Comparison of ENCODE assay signal across 12 mouse cellular contexts in genomic region chr7:142025196-142025595, GRCm38 (mm10). TPM values are rescaled to one million over a fixed set of nuclear protein-coding genes. Genes with fewer than 3 reads are reported as not detected.
A peak's percentile ranks its signal among the peaks of the same experiment; 100 is the strongest.
DNase-seq lines count a peak whose midpoint lies in the region; ATAC-seq and TF ChIP-seq lines count a peak whose summit lies in the region.
"Had no signal": no experiment of that assay in that cellular context is flagged by ENCODE, and none has a peak within 500 bp of the region (broad histone marks: within the 10 kb centered on the region; RNA-seq: fewer than 3 reads in every experiment).

No protein-coding gene starts in this region.

- no peak for ATAC-seq in hindbrain, embryonic 13.5 days (ENCODE audit: low FRiP score)
- no peak for ATAC-seq in midbrain, embryonic 11.5 days (ENCODE audit: low FRiP score)
- no peak for ATAC-seq in midbrain, embryonic 15.5 days (replicated peaks)
- no peak for ATAC-seq in stomach, postnatal 0 days (ENCODE audit: low FRiP score, low TSS enrichment)

- WGBS in hindbrain, embryonic 13.5 days = 53% methylated on average over 2 of the region's 2 CpGs
- WGBS in hindbrain, embryonic 10.5 days = 84% methylated on average over 2 of the region's 2 CpGs
- WGBS in midbrain, embryonic 11.5 days = 97% methylated on average over 2 of the region's 2 CpGs
- 72% methylated on average over 2 of the region's 2 CpGs for WGBS in midbrain, embryonic 15.5 days
- WGBS in stomach, postnatal 0 days = 40% methylated on average over 2 of the region's 2 CpGs

- no peaks in the 10 kb centered on the region for H3K9me3 ChIP-seq in hindbrain, embryonic 13.5 days
- H3K9me3 ChIP-seq in hindbrain, embryonic 10.5 days = no peaks in the 10 kb centered on the region
- no peaks in the 10 kb centered on the region for H3K9me3 ChIP-seq in midbrain, embryonic 11.5 days (ENCODE audit: control insufficient read depth, low read length)
- H3K9me3 ChIP-seq in midbrain, embryonic 15.5 days = no peaks in the 10 kb centered on the region
- H3K9me3 ChIP-seq in stomach, postnatal 0 days (ENCODE audit: control insufficient read depth, low read length) = no peaks in the 10 kb centered on the region
- H3K9me3 ChIP-seq: midbrain, embryonic 12.5 days; neural tube, embryonic 15.5 days had no signal

- H3K4me2 ChIP-seq in hindbrain, embryonic 13.5 days = no peak overlapping the region
- H3K4me2 ChIP-seq in midbrain, embryonic 11.5 days = no peak overlapping the region
- no peak overlapping the region for H3K4me2 ChIP-seq in midbrain, embryonic 15.5 days
- H3K4me2 ChIP-seq in stomach, postnatal 0 days (replicated peaks; ENCODE audit: low read depth) = peak overlapping the region; percentile 31; the same call in 1 of the 2 replicates
- H3K4me2 ChIP-seq: midbrain, embryonic 12.5 days; neural tube, embryonic 15.5 days had no signal

- no peak for TF ChIP-seq EP300 in stomach, postnatal 0 days (optimal IDR thresholded peaks at IDR 0.05)

- H3K4me3 ChIP-seq in hindbrain, embryonic 13.5 days = no peak overlapping the region
- no peak overlapping the region for H3K4me3 ChIP-seq in hindbrain, embryonic 10.5 days
- H3K4me3 ChIP-seq in midbrain, embryonic 11.5 days (ENCODE audit: low read depth, low read length) = no peak overlapping the region
- no peak overlapping the region for H3K4me3 ChIP-seq in midbrain, embryonic 15.5 days
- no peak overlapping the region for H3K4me3 ChIP-seq in stomach, postnatal 0 days (ENCODE audit: low read depth, low read length)
- H3K4me3 ChIP-seq: midbrain, embryonic 12.5 days; neural tube, embryonic 15.5 days had no signal

- H3K27me3 ChIP-seq in hindbrain, embryonic 13.5 days = no peaks in the 10 kb centered on the region
- H3K27me3 ChIP-seq in hindbrain, embryonic 10.5 days (ENCODE audit: insufficient read depth, poor library complexity, severe bottlenecking) = no peaks in the 10 kb centered on the region
- no peaks in the 10 kb centered on the region for H3K27me3 ChIP-seq in midbrain, embryonic 11.5 days (ENCODE audit: control insufficient read depth, insufficient read depth, low read length)
- no peaks in the 10 kb centered on the region for H3K27me3 ChIP-seq in midbrain, embryonic 15.5 days (replicated peaks)
- no peaks in the 10 kb centered on the region for H3K27me3 ChIP-seq in stomach, postnatal 0 days (ENCODE audit: control insufficient read depth, insufficient read depth, low read length)
- H3K27me3 ChIP-seq: midbrain, embryonic 12.5 days; neural tube, embryonic 15.5 days had no signal

- H3K27ac ChIP-seq in hindbrain, embryonic 13.5 days = peak overlapping the region; percentile 32
- H3K27ac ChIP-seq in hindbrain, embryonic 10.5 days = no peak overlapping the region
- no peak overlapping the region for H3K27ac ChIP-seq in midbrain, embryonic 11.5 days (ENCODE audit: low read depth, low read length)
- no peak overlapping the region for H3K27ac ChIP-seq in midbrain, embryonic 15.5 days
- H3K27ac ChIP-seq in stomach, postnatal 0 days (replicated peaks) = peak overlapping the region; percentile 79
- H3K27ac ChIP-seq: midbrain, embryonic 12.5 days had no signal

- H3K36me3 ChIP-seq in hindbrain, embryonic 13.5 days = no peaks in the 10 kb centered on the region
- H3K36me3 ChIP-seq in hindbrain, embryonic 10.5 days = no peaks in the 10 kb centered on the region
- H3K36me3 ChIP-seq in midbrain, embryonic 11.5 days (ENCODE audit: control insufficient read depth, insufficient read depth, low read length) = no peaks in the 10 kb centered on the region
- no peaks in the 10 kb centered on the region for H3K36me3 ChIP-seq in midbrain, embryonic 15.5 days (replicated peaks)
- H3K36me3 ChIP-seq in stomach, postnatal 0 days (ENCODE audit: control insufficient read depth, insufficient read depth, low read length) = no peaks in the 10 kb centered on the region
- H3K36me3 ChIP-seq: midbrain, embryonic 12.5 days; neural tube, embryonic 15.5 days had no signal

- intact Hi-C loops in left cerebral cortex, postnatal 10 days (cut with DNase I) = no loop called here

- peaks cover 18% of the 10 kb centered on the region for H3K4me1 ChIP-seq in hindbrain, embryonic 13.5 days (replicated peaks)
- H3K4me1 ChIP-seq in hindbrain, embryonic 10.5 days (replicated peaks) = peaks cover 21% of the 10 kb centered on the region
- H3K4me1 ChIP-seq in midbrain, embryonic 11.5 days (ENCODE audit: control insufficient read depth, insufficient read depth, low read length) = no peaks in the 10 kb centered on the region
- peaks cover 7% of the 10 kb centered on the region; the same call in 1 of the 2 replicates for H3K4me1 ChIP-seq in midbrain, embryonic 15.5 days
- peaks cover 29% of the 10 kb centered on the region for H3K4me1 ChIP-seq in stomach, postnatal 0 days (replicated peaks; ENCODE audit: control insufficient read depth, insufficient read depth)

- no peak for TF ChIP-seq CTCF in stomach, postnatal 0 days (IDR thresholded peaks at IDR 0.05; ENCODE audit: low read depth)

- H3K9ac ChIP-seq in hindbrain, embryonic 13.5 days = no peak overlapping the region
- no peak overlapping the region for H3K9ac ChIP-seq in midbrain, embryonic 11.5 days (ENCODE audit: low read length)
- H3K9ac ChIP-seq in midbrain, embryonic 15.5 days = no peak overlapping the region
- H3K9ac ChIP-seq in stomach, postnatal 0 days (ENCODE audit: low read length) = no peak overlapping the region
- H3K9ac ChIP-seq: midbrain, embryonic 12.5 days; neural tube, embryonic 15.5 days had no signal

- DNase-seq in adrenal gland, adult 2 months = peak; percentile 10
- no peak for DNase-seq in adrenal gland, postnatal 10 days
- no peak for DNase-seq in hindbrain, embryonic 10.5 days (ENCODE audit: low spot score)
- peak; percentile 57 for DNase-seq in midbrain, embryonic 11.5 days (ENCODE audit: low spot score, missing footprints)
- DNase-seq in stomach, postnatal 0 days (ENCODE audit: low spot score) = no peak
- no peak for DNase-seq in left cerebral cortex, postnatal 10 days (ENCODE audit: extremely low spot score in 1 of 2, low spot score in 2 of 2)
- DNase-seq: cerebellum, postnatal 36 days; right cerebral cortex, postnatal 14 days had no signal

RNA-seq across cellular contexts. Expression of gene Mob2, which starts 35.7 kb away (rescaled TPM):
- 10 to 100 TPM; 52.3 to 59.3 TPM for total RNA-seq in adrenal gland, adult 2 months (2021)
- 33.1 and 38.2 TPM in 2 replicates for polyA plus RNA-seq in adrenal gland, adult 2 months (2012; rRNA removed)
- 10 to 100 TPM; 46.8 to 47.4 TPM for total RNA-seq in adrenal gland, postnatal 10 days (2021)
- polyA plus RNA-seq in hindbrain, embryonic 13.5 days (2015; fragmentation: Nextera tagmentation; extraction: Ambion mirVana) = 53.0 and 53.5 TPM in 2 replicates
- polyA plus RNA-seq in hindbrain, embryonic 10.5 days (2016; fragmentation: Nextera tagmentation; extraction: Ambion mirVana) = 61.4 and 62.4 TPM in 2 replicates
- polyA plus RNA-seq in midbrain, embryonic 11.5 days (2014; fragmentation: Nextera tagmentation; extraction: Ambion mirVana) = 59.2 and 60.2 TPM in 2 replicates
- polyA plus RNA-seq in midbrain, embryonic 15.5 days (2015; fragmentation: Nextera tagmentation; extraction: Ambion mirVana) = 53.9 and 57.8 TPM in 2 replicates
- polyA plus RNA-seq in stomach, postnatal 0 days (2015; fragmentation: Nextera tagmentation; extraction: Ambion mirVana) = 61.5 and 65.8 TPM in 2 replicates
- total RNA-seq in left cerebral cortex, postnatal 10 days (2021) = 10 to 100 TPM; 23.6 to 26.7 TPM

Comparison
In these comparisons a context has a peak if more than half of its experiments do, and no peak if none do; other contexts are left out.
1. DNase-seq: peak in adrenal gland, adult 2 months (single experiment) and midbrain, embryonic 11.5 days (single experiment); none in adrenal gland, postnatal 10 days (single experiment), hindbrain, embryonic 10.5 days (single experiment), stomach, postnatal 0 days (single experiment) and left cerebral cortex, postnatal 10 days (0 of 2).
2. H3K27ac ChIP-seq: peak in hindbrain, embryonic 13.5 days (single experiment) and stomach, postnatal 0 days (single experiment); none in hindbrain, embryonic 10.5 days (single experiment), midbrain, embryonic 11.5 days (single experiment) and midbrain, embryonic 15.5 days (single experiment).